Comparison of ENCODE assay signal across 7 mouse cellular contexts in genomic region chr7:34196132-34197128, GRCm38 (mm10). TPM values are rescaled to one million over a fixed set of nuclear protein-coding genes. Genes with fewer than 3 reads are reported as not detected.
DNase-seq lines count a peak whose midpoint lies in the region; ATAC-seq lines count a peak whose summit lies in the region.

Pdcd2l (minus strand) TSS chr7:34196661.

- intact Hi-C loops in left cerebral cortex, postnatal 36 days (cut with DNase I) = no loop called here

- peak within 1 kb of the TSS; percentile 98 for H3K9ac ChIP-seq in intestine, embryonic 16.5 days (ENCODE audit: low read depth, low read length)
- H3K9ac ChIP-seq in midbrain, embryonic 11.5 days (ENCODE audit: low read length) = peak within 1 kb of the TSS; percentile 89

- DNase-seq in adrenal gland, adult 2 months = peak; percentile 95
- peak; percentile 81 for DNase-seq in embryo, embryonic 11.5 days (ENCODE audit: low read depth, low spot score)
- DNase-seq in gastrocnemius, postnatal 4 days (ENCODE audit: low spot score in 2 of 2) = peak; percentile 92 to 93
- peak; percentile 91 for DNase-seq in left cerebral cortex, postnatal 36 days (ENCODE audit: low spot score in 2 of 2)
- DNase-seq in midbrain, embryonic 11.5 days (ENCODE audit: low spot score, missing footprints) = peak; percentile 99
- DNase-seq in skeletal muscle tissue, adult 2 months (ENCODE audit: low read depth, low spot score) = peak; percentile 89

- H3K9me3 ChIP-seq in intestine, embryonic 16.5 days (ENCODE audit: control insufficient read depth, low read length) = peaks cover 3% of the 10 kb centered on the region; the same call in 1 of the 2 replicates
- no peaks in the 10 kb centered on the region for H3K9me3 ChIP-seq in midbrain, embryonic 11.5 days (ENCODE audit: control insufficient read depth, low read length)

- no peaks in the 10 kb centered on the region for H3K27me3 ChIP-seq in intestine, embryonic 16.5 days (replicated peaks; ENCODE audit: control insufficient read depth, insufficient read depth, low read length)
- no peaks in the 10 kb centered on the region for H3K27me3 ChIP-seq in midbrain, embryonic 11.5 days (ENCODE audit: control insufficient read depth, insufficient read depth, low read length)

- peak within 1 kb of the TSS; percentile 99 for H3K4me3 ChIP-seq in intestine, embryonic 16.5 days (ENCODE audit: low read length)
- H3K4me3 ChIP-seq in midbrain, embryonic 11.5 days (ENCODE audit: low read depth, low read length) = peak within 1 kb of the TSS; percentile 97

- peak; percentile 95 for ATAC-seq in intestine, embryonic 16.5 days
- ATAC-seq in midbrain, embryonic 11.5 days (ENCODE audit: low FRiP score) = peak; percentile 95

- H3K4me2 ChIP-seq in intestine, embryonic 16.5 days (ENCODE audit: low read depth, low read length) = peak within 1 kb of the TSS; percentile 76
- peak within 1 kb of the TSS; percentile 71 for H3K4me2 ChIP-seq in midbrain, embryonic 11.5 days

- 3% methylated on average over 69 of the region's 70 CpGs for WGBS in intestine, embryonic 16.5 days
- 3% methylated on average over 70 of the region's 70 CpGs for WGBS in midbrain, embryonic 11.5 days

- H3K36me3 ChIP-seq in intestine, embryonic 16.5 days (ENCODE audit: control insufficient read depth, insufficient read depth, low read length) = peaks cover 10% of the 10 kb centered on the region; the same call in 1 of the 2 replicates
- peaks cover 7% of the 10 kb centered on the region for H3K36me3 ChIP-seq in midbrain, embryonic 11.5 days (ENCODE audit: control insufficient read depth, insufficient read depth, low read length)

- peaks cover 9% of the 10 kb centered on the region; the same call in 1 of the 2 replicates for H3K4me1 ChIP-seq in intestine, embryonic 16.5 days (ENCODE audit: control insufficient read depth, insufficient read depth, low read length)
- H3K4me1 ChIP-seq in midbrain, embryonic 11.5 days (ENCODE audit: control insufficient read depth, insufficient read depth, low read length) = peaks cover 3% of the 10 kb centered on the region; the same call in 1 of the 2 replicates

- H3K27ac ChIP-seq in intestine, embryonic 16.5 days (ENCODE audit: low read length) = peak within 1 kb of the TSS; percentile 85
- H3K27ac ChIP-seq in midbrain, embryonic 11.5 days (ENCODE audit: low read depth, low read length) = no peak within 1 kb of the TSS

RNA-seq across cellular contexts. Expression of gene Pdcd2l, which starts in this region (rescaled TPM):
- 10 to 100 TPM; 15.4 to 24.4 TPM for total RNA-seq in adrenal gland, adult 2 months (2021)
- polyA plus RNA-seq in adrenal gland, adult 2 months (2012; rRNA removed) = 27.9 and 31.1 TPM in 2 replicates
- total RNA-seq in gastrocnemius, postnatal 4 days (2021) = 10 to 100 TPM; 22.6 to 23.8 TPM
- polyA plus RNA-seq in intestine, embryonic 16.5 days (2015; fragmentation: Nextera tagmentation; extraction: Ambion mirVana) = 50.6 and 63.3 TPM in 2 replicates
- 10 to 100 TPM; 20.2 to 24.1 TPM for total RNA-seq in left cerebral cortex, postnatal 36 days (2021)
- 63.0 and 68.3 TPM in 2 replicates for polyA plus RNA-seq in midbrain, embryonic 11.5 days (2014; fragmentation: Nextera tagmentation; extraction: Ambion mirVana)
